Mouse (Mus musculus): ENCODE results near the gene Dck. TPM values are rescaled to one million over a fixed set of nuclear protein-coding genes. Genes with fewer than 3 reads are reported as not detected.

Gene Dck
- 10 to 100 TPM; 50.2 to 58.0 TPM for total RNA-seq (2023)

GRCm38 (mm10) chr5:88764987-88765481, at the start of gene Dck:
TSS of gene Dck (plus strand) at chr5:88764996.

GRCm38 (mm10) chr5:88720116-88721002, 44.4 kb upstream of the Dck start, which contains the start of gene Mob1b:
TSS of gene Mob1b (plus strand) at chr5:88720855.

Other genes with a start within 250 kb of the Dck start
- 10 to 100 TPM; 20.4 to 56.6 TPM for gene Jchain, start 237.1 kb upstream of the Dck start, total RNA-seq (2023)
- gene Utp3, start 210.5 kb upstream of the Dck start, total RNA-seq (2023) = 10 to 100 TPM; 25.8 to 27.8 TPM
- 1 to 10 TPM; 7.3 to 8.2 TPM for gene Rufy3, start 200.0 kb upstream of the Dck start, total RNA-seq (2023)
- 10 to 100 TPM; 29.3 to 31.9 TPM for gene Grsf1, start 88.8 kb upstream of the Dck start, total RNA-seq (2023)
- gene Mob1b, start 44.1 kb upstream of the Dck start, total RNA-seq (2023) = 10 to 100 TPM; 15.9 to 21.1 TPM
- under 1 TPM in 1 of 2 experiments, not detected in 1; 0.09 TPM for gene Slc4a4, start 121.8 kb downstream of the Dck start, total RNA-seq (2023)

Data from neutrophil, adult 83 days (primary cell).